Mouse (Mus musculus): ENCODE measurements around the gene Mpzl2. TPM values are rescaled to one million over a fixed set of nuclear protein-coding genes. Genes with fewer than 3 reads are reported as not detected.
"Not testable (repeated sequence)": the region's sequence is repeated elsewhere in the genome, so short reads cannot be mapped to it uniquely, and the experiment has no call there.

Mpzl2 gene
- polyA plus RNA-seq, 1 experiment: not detected

- TF ChIP-seq CTCF (IDR thresholded peaks at IDR 0.05; ENCODE audit: insufficient read depth, low read depth, low read length) (no peak), POLR2A (IDR thresholded peaks at IDR 0.05; ENCODE audit: insufficient read depth, low read depth, low read length) (no peak)
- Histone ChIP-seq H3K4me3 (ENCODE audit: insufficient read depth, low read depth, low read length) (no peak overlapping the region), H3K27ac (ENCODE audit: insufficient read depth, low read depth, low read length) (no peak overlapping the region), H3K4me1 (ENCODE audit: control insufficient read depth, insufficient read depth, low read length) (no peaks in the 10 kb centered on the region)
- WGBS: 60% methylated on average over 3 of the region's 3 CpGs
Observed at GRCm38 (mm10) chr9:45023638-45024037, 16.0 kb upstream of the Mpzl2 start.

GRCm38 (mm10) chr9:45024187-45024586 lies 15.4 kb upstream of the Mpzl2 start:
- Histone ChIP-seq H3K27ac (ENCODE audit: insufficient read depth, low read depth, low read length) (no peak overlapping the region), H3K4me3 (ENCODE audit: insufficient read depth, low read depth, low read length) (no peak overlapping the region), H3K4me1 (ENCODE audit: control insufficient read depth, insufficient read depth, low read length) (no peaks in the 10 kb centered on the region)
- no peak for TF ChIP-seq POLR2A (IDR thresholded peaks at IDR 0.05; ENCODE audit: insufficient read depth, low read depth, low read length)
- TF ChIP-seq CTCF (IDR thresholded peaks at IDR 0.05; ENCODE audit: insufficient read depth, low read depth, low read length): no peak
- 89% methylated on average over 2 of the region's 2 CpGs for WGBS

- Histone ChIP-seq H3K4me3 (ENCODE audit: insufficient read depth, low read depth, low read length) (no peak overlapping the region), H3K4me1 (ENCODE audit: control insufficient read depth, insufficient read depth, low read length) (no peaks in the 10 kb centered on the region), H3K27ac (ENCODE audit: insufficient read depth, low read depth, low read length) (no peak overlapping the region)
- WGBS: 59% methylated on average over 8 of the region's 8 CpGs
- TF ChIP-seq POLR2A (IDR thresholded peaks at IDR 0.05; ENCODE audit: insufficient read depth, low read depth, low read length): no peak
- TF ChIP-seq CTCF (IDR thresholded peaks at IDR 0.05; ENCODE audit: insufficient read depth, low read depth, low read length): no peak
Observed at GRCm38 (mm10) chr9:45027376-45027775, 12.2 kb upstream of the Mpzl2 start.

GRCm38 (mm10) chr9:45030341-45030740 lies 9.3 kb upstream of the Mpzl2 start:
- Histone ChIP-seq H3K4me3 (ENCODE audit: insufficient read depth, low read depth, low read length) (no peak overlapping the region), H3K4me1 (ENCODE audit: control insufficient read depth, insufficient read depth, low read length) (no peaks in the 10 kb centered on the region), H3K27ac (ENCODE audit: insufficient read depth, low read depth, low read length) (no peak overlapping the region)
- 80% methylated on average over 6 of the region's 6 CpGs for WGBS
- no peak for TF ChIP-seq CTCF (IDR thresholded peaks at IDR 0.05; ENCODE audit: insufficient read depth, low read depth, low read length)
- no peak for TF ChIP-seq POLR2A (IDR thresholded peaks at IDR 0.05; ENCODE audit: insufficient read depth, low read depth, low read length)

- Histone ChIP-seq H3K27ac (ENCODE audit: insufficient read depth, low read depth, low read length) (no peak overlapping the region), H3K4me1 (ENCODE audit: control insufficient read depth, insufficient read depth, low read length) (no peaks in the 10 kb centered on the region), H3K4me3 (ENCODE audit: insufficient read depth, low read depth, low read length) (no peak overlapping the region)
- TF ChIP-seq CTCF (IDR thresholded peaks at IDR 0.05; ENCODE audit: insufficient read depth, low read depth, low read length) (no peak), POLR2A (IDR thresholded peaks at IDR 0.05; ENCODE audit: insufficient read depth, low read depth, low read length) (no peak)
- WGBS: 57% methylated on average over 2 of the region's 2 CpGs
Observed at GRCm38 (mm10) chr9:45032261-45032660, 7.3 kb upstream of the Mpzl2 start.

- WGBS: 85% methylated on average over 3 of the region's 3 CpGs
- TF ChIP-seq POLR2A (IDR thresholded peaks at IDR 0.05; ENCODE audit: insufficient read depth, low read depth, low read length): no peak
- TF ChIP-seq CTCF (IDR thresholded peaks at IDR 0.05; ENCODE audit: insufficient read depth, low read depth, low read length): no peak
- Histone ChIP-seq H3K4me3 (ENCODE audit: insufficient read depth, low read depth, low read length) (no peak overlapping the region), H3K27ac (ENCODE audit: insufficient read depth, low read depth, low read length) (no peak overlapping the region), H3K4me1 (ENCODE audit: control insufficient read depth, insufficient read depth, low read length) (no peaks in the 10 kb centered on the region)
Observed at GRCm38 (mm10) chr9:45034526-45034925, 5.1 kb upstream of the Mpzl2 start.

GRCm38 (mm10) chr9:45037803-45038202 lies 1.8 kb upstream of the Mpzl2 start:
- not testable (repeated sequence) for H3K27ac ChIP-seq (ENCODE audit: insufficient read depth, low read depth, low read length); H3K4me1 ChIP-seq (ENCODE audit: control insufficient read depth, insufficient read depth, low read length); H3K4me3 ChIP-seq (ENCODE audit: insufficient read depth, low read depth, low read length)
- 85% methylated on average over 1 of the region's 1 CpGs for WGBS

GRCm38 (mm10) chr9:45040066-45040845 lies 657 bp downstream of the Mpzl2 start:
- TF ChIP-seq POLR2A (IDR thresholded peaks at IDR 0.05; ENCODE audit: insufficient read depth, low read depth, low read length): no peak
- no peak for TF ChIP-seq CTCF (IDR thresholded peaks at IDR 0.05; ENCODE audit: insufficient read depth, low read depth, low read length)
- peaks cover 8% of the 10 kb centered on the region for H3K4me1 ChIP-seq (ENCODE audit: control insufficient read depth, insufficient read depth, low read length)
- 12% methylated on average over 14 of the region's 14 CpGs for WGBS
- no peak overlapping the region for H3K27ac ChIP-seq (ENCODE audit: insufficient read depth, low read depth, low read length)
- H3K4me3 ChIP-seq (ENCODE audit: insufficient read depth, low read depth, low read length): no peak overlapping the region

GRCm38 (mm10) chr9:45041131-45041838 lies 1.7 kb downstream of the Mpzl2 start:
- peaks cover 8% of the 10 kb centered on the region for H3K4me1 ChIP-seq (ENCODE audit: control insufficient read depth, insufficient read depth, low read length)
- H3K4me3 ChIP-seq (ENCODE audit: insufficient read depth, low read depth, low read length): no peak overlapping the region
- H3K27ac ChIP-seq (ENCODE audit: insufficient read depth, low read depth, low read length): no peak overlapping the region
- TF ChIP-seq CTCF (IDR thresholded peaks at IDR 0.05; ENCODE audit: insufficient read depth, low read depth, low read length) (no peak), POLR2A (IDR thresholded peaks at IDR 0.05; ENCODE audit: insufficient read depth, low read depth, low read length) (no peak)
- 19% methylated on average over 17 of the region's 17 CpGs for WGBS

Data from olfactory bulb, adult 2 months (tissue).